Comparison of ENCODE assay signal across 8 mouse cellular contexts in genomic region chr2:174298471-174298870, GRCm38 (mm10). TPM values are rescaled to one million over a fixed set of nuclear protein-coding genes. Genes with fewer than 3 reads are reported as not detected.
DNase-seq lines count a peak whose midpoint lies in the region; ATAC-seq lines count a peak whose summit lies in the region.

No protein-coding gene starts in this region.

- DNase-seq in heart, postnatal 36 days, result no peak
- DNase-seq in embryonic facial prominence, embryonic 10.5 days (ENCODE audit: low spot score), result no peak
- DNase-seq in right cerebral cortex, adult 18-20 months, result no peak
- DNase-seq in layer of hippocampus, postnatal 14 days (ENCODE audit: low spot score in 2 of 2), result no peak
- no peak for DNase-seq in adrenal gland, adult (ENCODE audit: inconsistent age in 2 of 2, low spot score in 1 of 2)

- H3K27me3 ChIP-seq in heart, embryonic 12.5 days (replicated peaks), result peaks cover 13% of the 10 kb centered on the region
- peaks cover 44% of the 10 kb centered on the region for H3K27me3 ChIP-seq in embryonic facial prominence, embryonic 10.5 days (replicated peaks; ENCODE audit: low read depth, poor library complexity, severe bottlenecking)
- peaks cover 21% of the 10 kb centered on the region for H3K27me3 ChIP-seq in hindbrain, embryonic 15.5 days
- H3K27me3 ChIP-seq in midbrain, embryonic 12.5 days, result peaks cover 43% of the 10 kb centered on the region

- no peak for ATAC-seq in heart, embryonic 12.5 days (ENCODE audit: insufficient number of reproducible peaks, low FRiP score)
- ATAC-seq in hindbrain, embryonic 15.5 days (ENCODE audit: low FRiP score, low read depth), result no peak
- ATAC-seq in midbrain, embryonic 12.5 days (ENCODE audit: low FRiP score, low read depth), result no peak

- H3K9me3 ChIP-seq in heart, embryonic 12.5 days (replicated peaks), result peaks cover 65% of the 10 kb centered on the region
- peaks cover 69% of the 10 kb centered on the region for H3K9me3 ChIP-seq in embryonic facial prominence, embryonic 10.5 days
- H3K9me3 ChIP-seq in hindbrain, embryonic 15.5 days, result peaks cover 9% of the 10 kb centered on the region; the same call in 1 of the 2 replicates
- peaks cover 48% of the 10 kb centered on the region for H3K9me3 ChIP-seq in midbrain, embryonic 12.5 days

- no peaks in the 10 kb centered on the region for H3K36me3 ChIP-seq in heart, embryonic 12.5 days
- peaks cover 52% of the 10 kb centered on the region for H3K36me3 ChIP-seq in embryonic facial prominence, embryonic 10.5 days (replicated peaks)
- no peaks in the 10 kb centered on the region for H3K36me3 ChIP-seq in hindbrain, embryonic 15.5 days
- no peaks in the 10 kb centered on the region for H3K36me3 ChIP-seq in midbrain, embryonic 12.5 days

- H3K4me1 ChIP-seq in heart, embryonic 12.5 days (replicated peaks), result peaks cover 9% of the 10 kb centered on the region
- peaks cover 45% of the 10 kb centered on the region for H3K4me1 ChIP-seq in embryonic facial prominence, embryonic 10.5 days
- peaks cover 38% of the 10 kb centered on the region for H3K4me1 ChIP-seq in hindbrain, embryonic 15.5 days (replicated peaks)
- peaks cover 20% of the 10 kb centered on the region for H3K4me1 ChIP-seq in midbrain, embryonic 12.5 days

- H3K9ac ChIP-seq in heart, embryonic 12.5 days, result no peak overlapping the region
- H3K9ac ChIP-seq in hindbrain, embryonic 15.5 days, result no peak overlapping the region
- H3K9ac ChIP-seq in midbrain, embryonic 12.5 days (replicated peaks), result no peak overlapping the region

- intact Hi-C loops in heart, postnatal 36 days (cut with DNase I), result loop anchor here (5.0 kb wide), 1 partner anchor 711 kb away; no protein-coding TSS in a partner anchor

- no peak overlapping the region for H3K27ac ChIP-seq in heart, embryonic 12.5 days (ENCODE audit: poor library complexity, severe bottlenecking)
- H3K27ac ChIP-seq in embryonic facial prominence, embryonic 10.5 days (replicated peaks), result no peak overlapping the region
- H3K27ac ChIP-seq in hindbrain, embryonic 15.5 days (replicated peaks), result no peak overlapping the region
- no peak overlapping the region for H3K27ac ChIP-seq in midbrain, embryonic 12.5 days (replicated peaks)

- H3K4me3 ChIP-seq in heart, embryonic 12.5 days, result peak overlapping the region; percentile 42
- H3K4me3 ChIP-seq in embryonic facial prominence, embryonic 10.5 days, result peak overlapping the region; percentile 53
- H3K4me3 ChIP-seq in hindbrain, embryonic 15.5 days, result peak overlapping the region; percentile 32
- peak overlapping the region; percentile 34 for H3K4me3 ChIP-seq in midbrain, embryonic 12.5 days

- WGBS in heart, embryonic 12.5 days, result 44% methylated on average over 33 of the region's 33 CpGs
- 40% methylated on average over 33 of the region's 33 CpGs for WGBS in embryonic facial prominence, embryonic 10.5 days
- 47% methylated on average over 33 of the region's 33 CpGs for WGBS in hindbrain, embryonic 15.5 days
- WGBS in midbrain, embryonic 12.5 days, result 44% methylated on average over 33 of the region's 33 CpGs

- peak overlapping the region; percentile 76 for H3K4me2 ChIP-seq in heart, embryonic 12.5 days
- peak overlapping the region; percentile 58 for H3K4me2 ChIP-seq in hindbrain, embryonic 15.5 days
- H3K4me2 ChIP-seq in midbrain, embryonic 12.5 days (replicated peaks), result peak overlapping the region; percentile 53

RNA-seq across cellular contexts. Expression of gene Gnas, which starts 14.4 kb away (rescaled TPM):
- 1,446 and 1,448 TPM in 2 replicates for polyA plus RNA-seq in heart, embryonic 12.5 days (2016; fragmentation: Nextera tagmentation; extraction: Ambion mirVana)
- total RNA-seq in heart, postnatal 36 days (2021), result 1,000 to 10,000 TPM; 1,171 to 1,227 TPM
- polyA plus RNA-seq in embryonic facial prominence, embryonic 10.5 days (2016; fragmentation: Nextera tagmentation; extraction: Ambion mirVana), result 1,270 and 1,303 TPM in 2 replicates
- polyA plus RNA-seq in hindbrain, embryonic 15.5 days (2015; fragmentation: Nextera tagmentation; extraction: Ambion mirVana), result 1,606 and 1,659 TPM in 2 replicates
- polyA plus RNA-seq in midbrain, embryonic 12.5 days (2016; fragmentation: Nextera tagmentation; extraction: Ambion mirVana), result 1,415 and 1,424 TPM in 2 replicates
- total RNA-seq in layer of hippocampus, postnatal 14 days (2021), result 1,000 to 10,000 TPM; 1,917 to 1,971 TPM

RNA-seq across cellular contexts. Expression of gene Gm20721, which starts 48.0 kb away (rescaled TPM):
- 8.9 and 9.8 TPM in 2 replicates for polyA plus RNA-seq in heart, embryonic 12.5 days (2016; fragmentation: Nextera tagmentation; extraction: Ambion mirVana)
- total RNA-seq in heart, postnatal 36 days (2021), result 1 to 10 TPM; 2.4 TPM
- polyA plus RNA-seq in embryonic facial prominence, embryonic 10.5 days (2016; fragmentation: Nextera tagmentation; extraction: Ambion mirVana), result 11.9 and 14.6 TPM in 2 replicates
- polyA plus RNA-seq in hindbrain, embryonic 15.5 days (2015; fragmentation: Nextera tagmentation; extraction: Ambion mirVana), result 11.8 and 13.1 TPM in 2 replicates
- polyA plus RNA-seq in midbrain, embryonic 12.5 days (2016; fragmentation: Nextera tagmentation; extraction: Ambion mirVana), result 7.4 and 8.8 TPM in 2 replicates
- total RNA-seq in layer of hippocampus, postnatal 14 days (2021), result 1 to 10 TPM; 2.6 to 2.8 TPM
